Mouse (Mus musculus): ENCODE results near the gene Cdt1. TPM values are rescaled to one million over a fixed set of nuclear protein-coding genes. Genes with fewer than 3 reads are reported as not detected.

Gene Cdt1
- polyA plus RNA-seq, 1 experiment: 50.4 TPM

DNA sequence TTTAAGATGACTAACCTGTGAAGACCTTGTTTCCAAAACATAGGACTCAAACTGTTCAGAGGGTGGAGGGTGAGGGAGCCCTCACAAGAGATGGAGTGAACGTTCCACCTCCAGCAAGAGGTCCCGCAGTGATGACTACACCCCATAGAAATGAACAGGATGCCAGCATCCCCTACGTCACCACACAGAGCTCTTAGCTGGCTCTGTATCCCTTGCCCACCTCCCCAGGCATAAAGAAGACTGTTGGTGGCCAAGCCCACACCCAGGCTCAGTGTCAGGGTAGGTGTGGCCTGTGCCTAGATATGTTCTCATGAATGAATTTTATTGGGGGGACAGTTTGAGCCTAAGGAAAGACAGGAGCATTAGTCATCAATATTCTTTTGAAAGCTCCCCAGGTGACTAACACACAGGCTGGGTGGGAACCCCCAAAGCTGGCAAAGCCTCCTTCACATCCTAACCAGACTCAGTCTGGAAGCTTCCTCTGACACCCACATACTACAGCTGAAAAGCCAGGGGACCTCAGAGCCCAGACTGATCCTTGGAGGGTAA, 18.9 kb upstream of the Cdt1 start:
- WGBS: 73% methylated on average over 3 of the region's 3 CpGs
- no peaks in the 10 kb centered on the region for H3K27me3 ChIP-seq (ENCODE audit: control insufficient read depth, insufficient read depth, low read length)
- peaks cover 39% of the 10 kb centered on the region; the same call in 1 of the 2 replicates for H3K4me1 ChIP-seq (ENCODE audit: control insufficient read depth, insufficient read depth, insufficient read length)
- no peak overlapping the region for H3K4me3 ChIP-seq (ENCODE audit: extremely low read depth, insufficient read depth, insufficient read length)
- no peaks in the 10 kb centered on the region for H3K36me3 ChIP-seq (ENCODE audit: control insufficient read depth, insufficient read depth, low read length)
- no peak for DNase-seq (ENCODE audit: low read depth in 1 of 2, low spot score in 2 of 2)
- H3K27ac ChIP-seq (ENCODE audit: insufficient read depth, low read length): peak overlapping the region; percentile 80
- TF ChIP-seq CTCF (IDR thresholded peaks at IDR 0.05; ENCODE audit: extremely low read depth, insufficient read depth, insufficient read length, insufficient replicate concordance) (no peak), POLR2A (IDR thresholded peaks at IDR 0.05; ENCODE audit: low read depth, low read length) (no peak)

DNA sequence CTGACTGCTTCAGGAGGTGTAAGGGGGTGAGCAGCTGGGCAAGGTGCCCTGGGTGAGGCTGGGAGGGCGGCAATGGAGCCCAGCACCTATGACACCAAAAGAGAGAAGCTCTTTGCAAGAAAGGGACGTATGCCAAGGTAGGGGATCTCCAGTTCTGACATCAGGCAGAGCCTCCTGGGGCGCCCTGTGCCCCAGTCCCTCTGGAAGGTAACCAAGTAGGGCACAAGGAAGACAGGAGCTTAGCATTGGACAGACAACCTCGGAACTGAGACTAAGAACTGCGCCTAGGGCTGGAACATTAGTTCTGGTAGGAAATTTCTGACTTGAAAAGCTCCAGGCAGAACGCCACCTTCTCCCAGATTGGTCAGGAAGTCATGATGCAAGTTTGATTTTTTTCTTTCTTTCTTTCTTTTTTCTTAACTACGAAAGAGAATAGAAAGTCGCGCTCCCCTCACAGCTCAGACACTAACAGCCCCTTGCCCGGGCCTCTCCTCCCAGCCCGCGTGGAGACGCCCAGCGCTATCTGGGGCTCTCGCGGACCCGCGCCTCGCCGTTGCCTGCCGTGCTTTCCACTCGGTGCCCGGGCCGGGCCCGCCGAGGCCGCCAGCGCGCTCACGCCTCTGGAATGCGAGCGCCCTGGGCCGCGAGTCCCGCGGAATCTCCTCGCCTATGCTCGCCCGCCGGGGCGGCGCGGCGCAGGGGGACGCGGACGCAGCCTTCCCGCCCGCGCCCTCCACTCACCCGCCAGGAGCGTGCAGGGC, 17.4 kb upstream of the Cdt1 start:
- 2% methylated on average over 51 of the region's 52 CpGs for WGBS

DNA sequence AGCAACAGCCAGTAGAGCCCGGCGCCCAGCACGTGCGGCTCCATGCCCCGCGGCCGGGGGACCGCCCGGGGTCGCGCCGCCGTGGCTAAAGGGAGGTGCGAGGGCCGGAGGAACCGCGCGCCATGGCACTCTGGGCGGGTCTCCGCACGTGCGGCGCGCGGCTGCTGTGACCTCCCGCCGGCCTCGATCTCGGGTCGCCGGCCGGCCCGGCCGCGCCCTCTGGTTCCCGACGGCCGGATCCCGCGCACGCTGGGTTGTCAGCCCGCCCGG, 16.9 kb upstream of the Cdt1 start:
- Histone ChIP-seq H3K36me3 (ENCODE audit: control insufficient read depth, insufficient read depth, low read length) (no peaks in the 10 kb centered on the region), H3K27ac (ENCODE audit: insufficient read depth, low read length) (peak overlapping the region; percentile 73), H3K27me3 (ENCODE audit: control insufficient read depth, insufficient read depth, low read length) (no peaks in the 10 kb centered on the region), H3K4me1 (ENCODE audit: control insufficient read depth, insufficient read depth, insufficient read length) (peaks cover 39% of the 10 kb centered on the region; the same call in 1 of the 2 replicates), H3K4me3 (ENCODE audit: extremely low read depth, insufficient read depth, insufficient read length) (peak overlapping the region; percentile 70)
- no peak for DNase-seq (ENCODE audit: low read depth in 1 of 2, low spot score in 2 of 2)
- TF ChIP-seq POLR2A (IDR thresholded peaks at IDR 0.05; ENCODE audit: low read depth, low read length) (no peak), CTCF (IDR thresholded peaks at IDR 0.05; ENCODE audit: extremely low read depth, insufficient read depth, insufficient read length, insufficient replicate concordance) (no peak)
- 0% methylated on average over 39 of the region's 43 CpGs for WGBS

More for the DNA sequence above, 17.4 kb upstream of the Cdt1 start:
- peaks cover 39% of the 10 kb centered on the region; the same call in 1 of the 2 replicates for H3K4me1 ChIP-seq (ENCODE audit: control insufficient read depth, insufficient read depth, insufficient read length)
- H3K36me3 ChIP-seq (ENCODE audit: control insufficient read depth, insufficient read depth, low read length): no peaks in the 10 kb centered on the region
- H3K27ac ChIP-seq (ENCODE audit: insufficient read depth, low read length): peak overlapping the region; percentile 73
- peak overlapping the region; percentile 70 for H3K4me3 ChIP-seq (ENCODE audit: extremely low read depth, insufficient read depth, insufficient read length)
- H3K27me3 ChIP-seq (ENCODE audit: control insufficient read depth, insufficient read depth, low read length): no peaks in the 10 kb centered on the region
- DNase-seq (ENCODE audit: low read depth in 1 of 2, low spot score in 2 of 2): no peak
- TF ChIP-seq POLR2A (IDR thresholded peaks at IDR 0.05; ENCODE audit: low read depth, low read length) (no peak), CTCF (IDR thresholded peaks at IDR 0.05; ENCODE audit: extremely low read depth, insufficient read depth, insufficient read length, insufficient replicate concordance) (no peak)

DNA sequence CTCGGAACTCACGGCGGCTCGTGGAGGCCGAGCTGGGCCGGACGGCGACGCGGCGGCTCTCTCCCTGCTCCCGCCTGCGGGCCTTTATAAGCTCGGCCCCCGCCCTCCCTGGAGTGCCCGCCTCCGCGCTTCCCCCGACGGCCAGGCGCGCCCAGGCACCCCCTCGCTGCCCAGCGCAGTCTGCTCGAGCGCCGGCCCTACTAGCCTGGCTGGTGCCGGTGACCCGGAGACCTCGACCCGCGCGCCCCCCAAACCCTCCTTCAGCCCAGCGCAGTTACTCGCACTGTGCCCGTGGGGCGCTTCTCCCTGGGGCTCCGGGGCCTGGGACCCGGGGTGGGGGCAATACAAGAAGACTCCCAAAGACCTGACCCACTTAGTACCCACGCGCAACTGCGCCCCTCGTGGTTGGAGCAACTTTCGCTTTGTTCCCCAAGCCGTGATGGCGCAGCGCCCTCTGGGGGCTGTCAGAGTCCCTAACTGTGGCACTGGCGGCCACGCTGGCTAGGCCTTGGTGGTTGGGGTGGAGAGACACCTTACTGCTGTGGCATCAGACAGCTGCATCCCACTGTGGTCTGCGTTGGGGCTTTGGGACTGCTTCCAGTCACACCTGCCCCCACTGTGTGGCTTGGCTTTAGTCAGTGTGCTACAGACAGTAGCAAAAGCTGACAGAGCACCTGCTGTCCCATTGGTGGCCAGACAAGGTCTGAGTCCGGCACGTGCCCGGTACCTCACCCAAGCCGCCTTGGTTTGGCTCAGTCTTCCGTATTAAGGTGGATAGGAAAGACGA, 16.4 kb upstream of the Cdt1 start, which contains the start of gene Piezo1:
TSS of gene Piezo1 (minus strand) at position 65 of the 787 bp plus-strand sequence.
- Histone ChIP-seq H3K27me3 (ENCODE audit: control insufficient read depth, insufficient read depth, low read length) (no peaks in the 10 kb centered on the region), H3K27ac (ENCODE audit: insufficient read depth, low read length) (peak within 1 kb of the TSS; percentile 73), H3K36me3 (ENCODE audit: control insufficient read depth, insufficient read depth, low read length) (no peaks in the 10 kb centered on the region), H3K4me1 (ENCODE audit: control insufficient read depth, insufficient read depth, insufficient read length) (peaks cover 38% of the 10 kb centered on the region; the same call in 1 of the 2 replicates), H3K4me3 (ENCODE audit: extremely low read depth, insufficient read depth, insufficient read length) (peak within 1 kb of the TSS; percentile 70)
- 8% methylated on average over 56 of the region's 56 CpGs for WGBS
- DNase-seq (ENCODE audit: low read depth in 1 of 2, low spot score in 2 of 2): peak; percentile 84 to 91
- TF ChIP-seq CTCF (IDR thresholded peaks at IDR 0.05; ENCODE audit: extremely low read depth, insufficient read depth, insufficient read length, insufficient replicate concordance): peak; percentile 100
- TF ChIP-seq POLR2A (IDR thresholded peaks at IDR 0.05; ENCODE audit: low read depth, low read length): peak; percentile 79

DNA sequence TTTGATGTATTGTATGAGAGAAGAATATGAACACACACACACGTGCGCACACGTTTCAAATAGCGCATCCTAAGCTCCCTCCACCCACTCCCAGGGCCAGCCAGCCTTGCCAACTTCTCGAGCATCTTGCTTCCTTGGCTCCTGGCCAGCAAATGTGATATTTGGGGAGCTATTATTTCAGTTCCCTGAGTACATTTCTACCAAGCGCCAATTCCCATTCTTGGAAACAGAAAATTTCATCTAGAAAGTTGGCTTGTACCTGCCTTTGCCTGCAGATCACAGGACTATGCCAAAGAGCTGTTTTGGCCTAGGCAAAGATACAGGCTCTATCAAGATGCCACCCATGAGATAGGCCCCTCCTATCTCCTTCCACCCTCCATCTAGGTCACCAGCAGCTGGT, 13.0 kb upstream of the Cdt1 start:
- Histone ChIP-seq H3K4me3 (ENCODE audit: extremely low read depth, insufficient read depth, insufficient read length) (no peak overlapping the region), H3K27me3 (ENCODE audit: control insufficient read depth, insufficient read depth, low read length) (no peaks in the 10 kb centered on the region), H3K4me1 (ENCODE audit: control insufficient read depth, insufficient read depth, insufficient read length) (peaks cover 17% of the 10 kb centered on the region; the same call in 1 of the 2 replicates), H3K36me3 (ENCODE audit: control insufficient read depth, insufficient read depth, low read length) (no peaks in the 10 kb centered on the region), H3K27ac (ENCODE audit: insufficient read depth, low read length) (no peak overlapping the region)
- DNase-seq (ENCODE audit: low read depth in 1 of 2, low spot score in 2 of 2): no peak
- no peak for TF ChIP-seq POLR2A (IDR thresholded peaks at IDR 0.05; ENCODE audit: low read depth, low read length)
- TF ChIP-seq CTCF (IDR thresholded peaks at IDR 0.05; ENCODE audit: extremely low read depth, insufficient read depth, insufficient read length, insufficient replicate concordance): no peak
- 76% methylated on average over 6 of the region's 6 CpGs for WGBS

DNA sequence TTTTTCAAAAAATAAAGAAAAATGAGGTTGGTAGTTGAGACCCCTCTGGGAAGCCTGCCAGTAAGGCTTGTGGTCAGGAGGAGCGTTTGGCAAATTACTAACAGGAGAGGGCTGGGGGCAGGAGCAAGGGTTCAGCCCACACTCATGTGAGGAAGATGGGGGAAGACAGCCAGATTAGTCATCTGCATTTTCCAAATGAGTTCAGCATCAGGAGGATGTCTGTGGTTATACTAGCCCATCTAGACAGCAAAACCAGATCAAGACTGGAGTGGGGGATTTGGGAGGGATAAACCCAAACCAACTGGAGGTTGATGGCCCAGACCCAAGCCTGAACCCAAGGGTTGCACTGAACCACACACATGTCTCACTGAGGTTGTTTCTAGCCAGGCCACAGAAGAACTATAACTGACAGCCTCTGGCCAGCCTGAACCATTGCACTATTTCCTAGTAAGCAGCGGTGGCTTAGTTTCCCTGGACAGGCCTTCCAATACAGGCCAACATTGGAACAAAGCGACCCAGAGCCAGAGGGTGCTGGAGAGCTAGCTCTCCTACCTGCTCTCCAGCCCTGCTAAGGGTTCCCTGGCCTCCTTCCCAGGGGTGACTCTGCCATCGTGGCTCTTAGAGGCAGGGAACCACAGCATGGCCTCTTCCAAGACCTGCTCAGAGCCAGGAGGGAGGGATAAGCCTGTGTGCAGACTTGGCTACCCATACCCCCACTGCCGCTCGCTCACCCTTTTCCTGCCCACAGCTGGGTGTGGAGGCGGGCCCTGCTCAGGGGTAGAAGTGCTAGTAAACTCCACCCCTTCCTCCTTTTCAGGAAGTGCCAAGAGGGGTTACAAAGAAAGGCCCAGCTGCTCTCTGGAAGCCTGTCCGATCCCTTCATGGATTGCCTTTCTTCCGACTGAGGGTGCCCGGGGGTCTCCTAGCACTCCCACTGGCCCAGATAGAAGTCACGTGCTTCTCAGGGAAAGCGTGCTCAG, 11.5 kb upstream of the Cdt1 start:
- peak overlapping the region; percentile 59 for H3K4me3 ChIP-seq (ENCODE audit: extremely low read depth, insufficient read depth, insufficient read length)
- H3K4me1 ChIP-seq (ENCODE audit: control insufficient read depth, insufficient read depth, insufficient read length): peaks cover 16% of the 10 kb centered on the region; the same call in 1 of the 2 replicates
- no peak for TF ChIP-seq CTCF (IDR thresholded peaks at IDR 0.05; ENCODE audit: extremely low read depth, insufficient read depth, insufficient read length, insufficient replicate concordance)
- peak; percentile 87 for TF ChIP-seq POLR2A (IDR thresholded peaks at IDR 0.05; ENCODE audit: low read depth, low read length)
- no peaks in the 10 kb centered on the region for H3K27me3 ChIP-seq (ENCODE audit: control insufficient read depth, insufficient read depth, low read length)
- H3K27ac ChIP-seq (ENCODE audit: insufficient read depth, low read length): peak overlapping the region; percentile 95
- DNase-seq (ENCODE audit: low read depth in 1 of 2, low spot score in 2 of 2): peak; percentile 59 to 83
- whole genome bisulfite sequencing: 9% methylated on average over 12 of the region's 12 CpGs
- H3K36me3 ChIP-seq (ENCODE audit: control insufficient read depth, insufficient read depth, low read length): no peaks in the 10 kb centered on the region

All from spleen, adult 2 months (tissue).